Mouse (Mus musculus) embryonic facial prominence, embryonic 14.5 days (tissue): ENCODE data around the gene Themis2. TPM values are rescaled to one million over a fixed set of nuclear protein-coding genes. Genes with fewer than 3 reads are reported as not detected.
"Not testable (repeated sequence)": the region's sequence is repeated elsewhere in the genome, so short reads cannot be mapped to it uniquely, and the experiment has no call there.

Source experiments
- ATAC-seq: fragments of 200-750 bp; cut with Nextera tagmentation; 2 replicates; pipeline ENCODE4 v1.8.0; 2017; ENCODE audit warnings: low read depth, moderate number of reproducible peaks, moderate TSS enrichment
- DNase-seq: peaks from one replicate; pipeline ENCODE4 v3.0.0-alpha.2; 2015; ENCODE audit warnings: low spot score
- H3K27ac ChIP-seq: fragments of 300-500 bp; sonication (generic); replicated peaks from 2 replicates; pipeline ENCODE4 v1.5.1; 2014; ENCODE audit warnings: low read depth, mild to moderate bottlenecking, low read length, moderate library complexity
- H3K27me3 ChIP-seq: fragments of 300-500 bp; sonication (generic); replicated peaks from 2 replicates; pipeline ENCODE4 v1.6.1; 2014; ENCODE audit warnings: low read length; ENCODE audit not compliant: control insufficient read depth, insufficient read depth
- H3K36me3 ChIP-seq: fragments of 300-500 bp; sonication (generic); 2 replicates; pipeline ENCODE4 v1.6.1; 2014; ENCODE audit warnings: low read length, mixed read lengths; ENCODE audit not compliant: control insufficient read depth, insufficient read depth
- H3K4me1 ChIP-seq: fragments of 300-500 bp; sonication (generic); 2 replicates; pipeline ENCODE4 v1.6.1; 2014; ENCODE audit warnings: antibody characterized with exemption, low read length; ENCODE audit not compliant: control insufficient read depth, insufficient read depth
- H3K4me2 ChIP-seq: fragments of 300-500 bp; sonication (generic); 2 replicates; pipeline ENCODE4 v1.6.1; 2014; ENCODE audit warnings: low read depth, mild to moderate bottlenecking, low read length, moderate library complexity, mixed read lengths
- H3K4me3 ChIP-seq: fragments of 300-500 bp; sonication (generic); 2 replicates; pipeline ENCODE4 v1.5.1; 2014; ENCODE audit warnings: low read depth, mild to moderate bottlenecking, low read length
- H3K9ac ChIP-seq: fragments of 300-500 bp; sonication (generic); 2 replicates; pipeline ENCODE4 v1.6.1; 2014; ENCODE audit warnings: low read depth, mild to moderate bottlenecking, low read length, moderate library complexity, mixed read lengths
- H3K9me3 ChIP-seq: fragments of 300-500 bp; sonication (generic); 2 replicates; pipeline ENCODE4 v1.6.1; 2016; ENCODE audit warnings: low read length; ENCODE audit not compliant: control insufficient read depth
- WGBS: fragments of 180-500 bp; shearing (Covaris S2); extraction: QIAGEN DNeasy Blood & Tissue Kit; methylation state at CpG from one replicate; pipeline ENCODE4 v1.1.7; 2014; 5-methylcytosine and 5-hydroxymethylcytosine counted together
- polyA plus RNA-seq: library from polyadenylated mRNA; unstranded; fragments of >200 nt; fragmentation: Nextera tagmentation; extraction: Ambion mirVana; gene quantifications from 2 replicates; pipeline ENCODE4 v1.2.1, GENCODE M21; 2014

Themis2 gene
- polyA plus RNA-seq, 1 experiment from 2014 or later: 1.3 TPM

DNA sequence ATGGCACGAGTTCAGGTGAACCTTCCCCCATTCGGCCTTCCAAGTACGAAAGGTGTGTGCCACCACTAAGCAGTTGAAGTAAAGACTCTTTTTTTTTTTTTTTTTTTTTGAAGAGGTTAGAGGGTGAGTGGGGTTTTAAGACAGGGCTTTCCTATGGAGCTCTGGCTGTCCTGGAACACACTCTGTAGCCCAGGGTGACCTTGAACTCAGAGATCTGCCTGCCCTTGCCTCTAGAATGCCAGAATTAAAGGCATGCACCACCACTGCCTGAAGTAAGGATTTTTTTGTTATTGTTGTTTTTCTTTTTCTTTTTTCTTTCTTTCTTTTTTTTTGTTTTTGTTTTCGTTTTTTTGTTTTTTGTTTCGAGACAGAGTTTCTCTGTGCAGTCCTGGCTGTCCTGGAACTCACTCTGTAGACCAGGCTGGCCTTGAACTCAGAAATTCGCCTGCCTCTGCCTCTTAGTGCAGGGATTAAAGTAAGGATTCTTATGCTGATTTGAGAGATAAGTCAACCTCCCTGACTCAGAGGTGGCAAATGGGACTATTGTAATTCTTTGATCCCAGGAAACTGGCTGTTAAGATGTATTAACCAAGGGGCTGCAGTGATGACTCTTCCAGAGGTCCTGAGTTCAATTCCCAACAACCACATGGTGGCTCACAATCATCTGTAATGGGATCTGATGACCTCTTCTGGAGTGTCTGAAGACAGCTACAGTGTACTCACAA is 46.8 kb downstream of the Themis2 start:
- DNase-seq: no peak
- WGBS: 76% methylated on average over 6 of the region's 6 CpGs

DNA sequence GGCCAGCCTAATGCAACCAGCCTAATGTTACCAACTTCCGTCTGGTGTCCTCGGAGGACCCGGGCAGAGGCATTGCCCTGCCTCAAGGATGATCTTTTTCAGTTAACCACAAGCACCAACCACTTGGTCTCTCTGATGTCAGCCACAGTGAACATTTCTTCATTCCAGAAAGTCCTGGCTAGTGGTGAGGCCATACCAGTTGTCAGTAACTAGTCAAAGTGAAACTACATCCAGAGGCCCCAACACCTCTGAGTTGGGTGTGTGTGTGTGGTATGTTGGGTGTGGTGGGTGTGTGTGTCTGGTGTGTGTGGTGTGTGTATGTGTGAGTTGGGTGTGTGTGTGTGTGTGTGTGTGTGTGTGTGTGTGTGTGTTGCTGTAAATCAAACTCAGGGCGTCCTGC is 47.4 kb downstream of the Themis2 start:
- no peak overlapping the region for H3K4me3 ChIP-seq
- no peak overlapping the region for H3K27ac ChIP-seq
- H3K27me3 ChIP-seq: no peaks in the 10 kb centered on the region
- H3K9ac ChIP-seq: no peak overlapping the region
- H3K36me3 ChIP-seq: no peaks in the 10 kb centered on the region
- H3K4me2 ChIP-seq: no peak overlapping the region
- ATAC-seq (no peak), DNase-seq (no peak)
- no peaks in the 10 kb centered on the region for H3K9me3 ChIP-seq
- WGBS: 88% methylated on average over 4 of the region's 4 CpGs
- no peaks in the 10 kb centered on the region for H3K4me1 ChIP-seq

More for the DNA sequence above, 46.8 kb downstream of the Themis2 start:
- H3K27ac ChIP-seq: no peak overlapping the region
- no peaks in the 10 kb centered on the region for H3K4me1 ChIP-seq
- H3K4me2 ChIP-seq: no peak overlapping the region
- H3K27me3 ChIP-seq: no peaks in the 10 kb centered on the region
- no peak overlapping the region for H3K4me3 ChIP-seq
- no peaks in the 10 kb centered on the region for H3K9me3 ChIP-seq
- ATAC-seq: no peak
- H3K36me3 ChIP-seq: no peaks in the 10 kb centered on the region
- H3K9ac ChIP-seq: no peak overlapping the region

DNA sequence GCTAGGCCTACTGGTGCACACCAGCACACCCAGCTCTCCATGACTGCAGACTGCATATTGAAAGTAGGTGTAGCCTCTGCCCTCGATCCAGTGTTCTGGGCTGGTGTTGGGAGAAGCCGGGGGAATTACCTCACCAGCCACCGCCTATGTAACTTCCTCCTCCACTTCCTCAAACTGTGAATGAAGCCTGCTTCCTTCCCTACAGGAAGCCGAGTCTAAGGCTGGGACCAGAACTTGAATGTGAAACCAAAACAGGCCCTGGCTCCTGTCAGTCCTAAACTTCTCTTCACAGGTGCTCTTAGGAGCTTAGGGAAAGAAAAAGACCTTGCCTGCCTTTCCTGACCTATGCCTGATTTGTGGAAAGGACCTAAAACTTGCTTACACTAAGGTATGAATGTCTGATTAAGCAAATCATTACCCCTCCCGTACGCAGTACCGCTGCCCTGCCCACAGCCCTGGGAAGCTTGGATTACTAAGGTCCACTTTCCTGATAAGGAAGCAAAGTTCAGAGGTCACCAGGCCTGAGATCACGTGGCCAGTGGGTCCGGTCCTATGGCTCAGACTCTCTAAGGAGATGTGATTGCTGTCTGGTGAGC is 48.4 kb downstream of the Themis2 start:
- DNase-seq (peak; percentile 18), ATAC-seq (no peak)
- Histone ChIP-seq H3K9me3 (no peaks in the 10 kb centered on the region), H3K27ac (no peak overlapping the region), H3K36me3 (no peaks in the 10 kb centered on the region), H3K4me1 (no peaks in the 10 kb centered on the region), H3K9ac (no peak overlapping the region), H3K4me3 (no peak overlapping the region), H3K27me3 (no peaks in the 10 kb centered on the region), H3K4me2 (peak overlapping the region; percentile 26; the same call in 1 of the 2 replicates)
- 51% methylated on average over 9 of the region's 9 CpGs for WGBS

DNA sequence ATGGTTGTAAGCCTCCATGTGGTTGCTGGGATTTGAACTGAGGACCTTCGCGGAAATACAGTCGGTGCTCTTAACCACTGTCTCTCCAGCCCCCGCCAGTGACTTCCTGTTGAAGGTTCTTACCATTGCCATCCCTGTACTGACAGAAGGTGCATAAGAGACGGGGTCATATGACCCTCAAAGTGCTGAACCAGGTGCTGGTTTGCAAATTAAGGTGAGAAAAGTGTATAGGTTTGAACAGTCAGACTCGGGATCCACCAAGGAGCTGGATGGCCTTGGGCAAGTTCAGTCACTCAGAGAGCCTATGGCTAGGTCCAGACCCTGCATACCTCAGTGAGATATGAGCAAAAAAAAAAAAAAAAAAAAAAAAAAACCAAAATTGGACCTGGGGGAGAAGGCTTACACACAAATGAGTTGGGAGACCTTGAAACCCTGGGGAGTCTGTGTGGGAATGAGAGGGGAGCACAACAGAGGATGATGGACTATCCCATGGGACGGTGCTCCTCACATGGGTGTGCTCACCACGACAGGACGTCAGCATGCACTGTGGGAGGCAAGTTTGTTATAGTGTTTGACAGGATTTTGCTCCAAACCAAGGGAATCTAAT is 49.2 kb downstream of the Themis2 start:
- no peak overlapping the region for H3K9ac ChIP-seq
- 89% methylated on average over 9 of the region's 9 CpGs for WGBS
- no peak overlapping the region for H3K27ac ChIP-seq
- DNase-seq: no peak
- no peaks in the 10 kb centered on the region for H3K36me3 ChIP-seq
- no peaks in the 10 kb centered on the region for H3K9me3 ChIP-seq
- H3K4me2 ChIP-seq: no peak overlapping the region
- H3K4me3 ChIP-seq: no peak overlapping the region
- H3K4me1 ChIP-seq: no peaks in the 10 kb centered on the region
- ATAC-seq: no peak
- H3K27me3 ChIP-seq: no peaks in the 10 kb centered on the region

DNA sequence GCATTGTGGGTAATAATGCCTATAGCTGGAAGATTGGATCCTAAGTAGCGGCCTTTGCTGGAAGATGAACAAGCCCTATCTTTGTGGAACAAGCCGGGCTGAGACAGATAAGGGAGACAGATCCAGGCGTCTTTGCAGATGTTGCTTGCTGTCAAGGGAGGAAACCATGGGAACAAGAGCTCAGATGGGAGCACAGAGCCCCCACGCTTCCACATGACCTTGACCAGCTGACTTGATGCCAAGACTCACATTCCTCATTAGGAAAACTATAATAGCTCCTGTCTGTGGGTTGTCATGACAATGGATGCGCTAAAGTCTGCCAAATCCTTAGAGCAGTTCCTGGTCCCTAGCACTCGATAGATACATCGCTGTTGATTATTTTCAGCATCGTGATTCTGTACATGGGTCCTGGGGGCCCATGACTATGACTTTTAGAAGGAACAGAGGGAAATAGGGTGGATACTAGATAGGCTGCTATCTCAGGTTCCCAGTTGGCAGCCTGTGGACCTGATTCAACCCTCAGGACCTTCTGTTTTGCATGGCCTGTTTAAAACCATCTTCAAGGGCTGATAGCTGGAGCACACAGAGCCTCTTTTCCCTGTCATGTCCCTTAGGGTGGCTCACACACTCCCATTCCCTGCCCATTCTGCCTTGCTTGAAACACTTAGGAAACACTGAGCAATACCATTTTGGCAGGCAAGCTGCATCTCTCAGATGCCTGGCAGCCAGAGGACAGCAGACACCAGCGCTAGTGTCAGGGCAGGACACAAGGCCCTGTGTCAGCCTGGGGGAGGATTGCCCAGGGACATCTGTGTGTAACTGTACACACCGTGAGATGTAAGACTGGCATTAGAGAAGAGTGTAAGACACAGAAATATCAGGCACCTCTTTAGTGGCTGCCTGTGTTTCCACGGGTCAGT is 51.9 kb downstream of the Themis2 start:
- Histone ChIP-seq H3K4me1 (no peaks in the 10 kb centered on the region), H3K9ac (no peak overlapping the region), H3K9me3 (no peaks in the 10 kb centered on the region), H3K4me2 (no peak overlapping the region), H3K36me3 (no peaks in the 10 kb centered on the region), H3K4me3 (no peak overlapping the region), H3K27ac (no peak overlapping the region), H3K27me3 (no peaks in the 10 kb centered on the region)
- ATAC-seq (no peak), DNase-seq (no peak)
- 71% methylated on average over 11 of the region's 11 CpGs for WGBS

DNA sequence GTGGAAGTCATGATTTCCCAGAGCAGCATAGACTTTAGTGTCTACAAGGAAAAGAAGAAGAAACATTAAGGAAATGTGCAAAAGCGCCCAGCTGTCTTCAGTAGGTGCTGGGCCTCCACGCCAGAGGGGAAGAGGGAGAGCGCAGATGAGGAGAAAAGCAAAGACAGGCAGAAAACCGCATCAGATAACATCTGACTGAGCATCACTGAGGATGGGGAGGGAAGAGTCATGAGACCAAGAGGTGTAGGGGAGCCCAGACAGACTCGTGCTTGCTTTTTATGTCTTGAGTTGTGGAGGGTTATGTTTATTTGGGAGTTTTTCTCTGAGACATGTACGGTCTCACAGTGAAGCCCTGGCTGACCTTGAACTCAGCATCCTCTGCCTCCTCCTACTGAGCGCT is 54.7 kb downstream of the Themis2 start:
- Histone ChIP-seq H3K36me3 (no peaks in the 10 kb centered on the region), H3K9me3 (no peaks in the 10 kb centered on the region), H3K4me2 (no peak overlapping the region), H3K4me3 (no peak overlapping the region), H3K27ac (no peak overlapping the region), H3K9ac (no peak overlapping the region), H3K27me3 (no peaks in the 10 kb centered on the region), H3K4me1 (no peaks in the 10 kb centered on the region)
- ATAC-seq (no peak), DNase-seq (no peak)
- WGBS: 90% methylated on average over 7 of the region's 7 CpGs

DNA sequence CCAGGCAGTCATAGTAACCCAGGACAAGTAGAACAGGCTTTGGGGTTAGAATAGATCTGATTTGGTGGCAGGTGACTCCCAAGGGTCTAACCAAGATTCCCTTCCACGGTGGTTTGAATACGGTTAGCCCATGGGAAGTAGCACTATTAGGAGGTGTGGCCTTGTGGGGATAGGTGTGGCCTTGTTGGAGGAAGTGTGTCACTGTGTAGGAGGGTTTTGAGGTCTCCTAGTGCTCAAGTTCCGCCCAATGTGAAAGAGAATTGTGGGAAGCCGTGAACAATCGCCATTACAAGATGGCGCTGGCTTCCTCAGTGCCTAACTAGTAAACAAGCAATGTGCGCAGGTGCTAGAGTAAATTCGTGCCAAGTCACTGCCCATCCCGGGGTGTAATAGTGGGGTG is 59.0 kb downstream of the Themis2 start:
- H3K27ac ChIP-seq, ATAC-seq, H3K4me2 ChIP-seq, H3K4me3 ChIP-seq, H3K9me3 ChIP-seq, H3K27me3 ChIP-seq, H3K9ac ChIP-seq, H3K4me1 ChIP-seq, DNase-seq, H3K36me3 ChIP-seq: not testable (repeated sequence)
- 89% methylated on average over 9 of the region's 9 CpGs for WGBS

DNA sequence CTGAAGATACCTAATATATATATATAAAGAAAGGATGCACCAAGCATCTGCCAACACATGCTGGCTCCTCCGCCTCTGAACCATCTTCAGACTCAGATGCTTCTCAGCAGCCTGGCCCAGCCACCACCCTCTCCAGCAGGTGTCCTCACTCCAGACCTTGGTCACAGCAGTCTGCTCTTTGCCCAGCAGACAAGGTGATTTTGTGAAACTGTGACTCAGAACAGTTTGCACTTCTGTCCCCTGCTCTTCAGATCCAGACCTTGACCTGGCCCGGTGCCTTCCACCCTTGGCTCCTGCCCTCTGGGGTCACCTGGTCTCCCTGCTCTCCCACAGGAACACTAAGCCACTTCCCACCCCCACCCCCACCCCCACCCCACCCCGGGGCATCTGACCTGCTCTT is 60.3 kb downstream of the Themis2 start:
- peaks cover 5% of the 10 kb centered on the region for H3K4me1 ChIP-seq
- no peaks in the 10 kb centered on the region for H3K27me3 ChIP-seq
- H3K4me3 ChIP-seq: no peak overlapping the region
- H3K9me3 ChIP-seq: no peaks in the 10 kb centered on the region
- ATAC-seq: no peak
- 48% methylated on average over 3 of the region's 3 CpGs for WGBS
- no peak overlapping the region for H3K27ac ChIP-seq
- DNase-seq: no peak
- no peaks in the 10 kb centered on the region for H3K36me3 ChIP-seq
- H3K9ac ChIP-seq: no peak overlapping the region
- no peak overlapping the region for H3K4me2 ChIP-seq
